Comparison of ENCODE assay signal across 9 mouse cellular contexts in the genomic region with DNA sequence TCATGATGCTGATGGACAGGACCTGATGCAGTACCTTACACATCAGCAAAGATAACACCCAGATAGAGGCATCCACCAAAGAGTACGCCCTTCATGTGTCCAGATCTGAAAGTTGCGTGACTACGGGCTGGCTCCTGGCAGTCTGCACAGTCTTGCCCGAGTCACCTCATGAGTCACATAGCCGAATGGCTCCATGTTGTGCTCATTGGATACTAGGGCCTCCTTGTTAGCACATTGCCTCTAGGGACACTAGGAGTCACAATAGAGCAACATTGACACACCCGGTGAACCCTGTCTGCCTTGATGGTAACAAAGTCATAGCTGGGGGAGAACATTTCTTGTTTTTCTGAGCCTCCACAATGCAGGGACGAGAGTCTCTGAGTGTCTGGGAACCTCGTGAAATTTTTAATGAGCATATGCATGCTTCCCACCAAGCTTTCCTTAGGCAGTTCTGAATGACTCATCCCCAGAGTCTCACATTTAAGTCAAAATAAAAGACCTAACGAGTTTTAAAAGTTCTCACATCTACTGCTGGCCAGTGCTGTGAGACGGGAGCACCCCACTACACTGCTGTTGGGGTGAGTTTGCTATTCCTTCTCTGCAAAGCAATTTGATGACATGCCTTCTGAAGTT.
"Had no signal": no experiment of that assay in that cellular context is flagged by ENCODE, and none has a peak within 500 bp of the region (broad histone marks: within the 10 kb centered on the region; RNA-seq: fewer than 3 reads in every experiment).

No protein-coding gene starts in this region.

- DNase-seq: liver, postnatal 0 days; lung, adult 2 months; lung, postnatal 14 days; lung, postnatal 36 days; midbrain, embryonic 14.5 days; right cerebral cortex, postnatal 14 days; thymus, adult 2 months; thymus, postnatal 36 days had no signal

- ATAC-seq: liver, postnatal 0 days; lung, postnatal 0 days had no signal
